Mouse (Mus musculus) cerebellum, adult 2 months (tissue): ENCODE results near the gene Pard6b. TPM values are rescaled to one million over a fixed set of nuclear protein-coding genes. Genes with fewer than 3 reads are reported as not detected.

Experiments used
- DNase-seq, 2 experiments: peaks; one replicate each; pipeline ENCODE4 v3.0.0; 2021
- H3K27ac ChIP-seq: fragments of 200-500 bp; 2 replicates; pipeline ENCODE4 v1.5.1; 2012; ENCODE audit warnings: low read length, control low read depth, inconsistent platforms; ENCODE audit not compliant: insufficient read depth
- H3K27me3 ChIP-seq: fragments of 200-500 bp; 2 replicates; pipeline ENCODE4 v1.6.1; 2012; ENCODE audit warnings: inconsistent platforms, mild to moderate bottlenecking, low read length, moderate library complexity; ENCODE audit not compliant: control insufficient read depth, insufficient read depth
- H3K4me1 ChIP-seq: fragments of 200-500 bp; 2 replicates; pipeline ENCODE4 v1.6.1; 2011; ENCODE audit warnings: low read length; ENCODE audit not compliant: control insufficient read depth, insufficient read depth
- H3K4me3 ChIP-seq: fragments of 200-500 bp; replicated peaks from 2 replicates; pipeline ENCODE3; 2011; ENCODE audit warnings: mild to moderate bottlenecking, low read depth, low read length, control low read depth; ENCODE audit not compliant: insufficient read depth
- CTCF ChIP-seq: fragments of 200-500 bp; IDR thresholded peaks from 2 replicates; pipeline ENCODE4 v1.5.1; 2011; ENCODE audit warnings: low read depth, mild to moderate bottlenecking, control low read depth, low read length, moderate library complexity, borderline replicate concordance; ENCODE audit not compliant: insufficient read depth
- POLR2A ChIP-seq: fragments of 200-500 bp; IDR thresholded peaks from 2 replicates; pipeline ENCODE4 v1.6.1; 2011; ENCODE audit warnings: low read length, control low read depth, borderline replicate concordance; ENCODE audit not compliant: insufficient read depth
- WGBS: fragments of 180-500 bp; shearing (Covaris S2); methylation state at CpG from one replicate; pipeline ENCODE4 v1.1.7; 2018; 5-methylcytosine and 5-hydroxymethylcytosine counted together
- polyA plus RNA-seq: library from polyadenylated mRNA; depleted of rRNA; stranded (reverse); fragments of >200 nt; gene quantifications from 2 replicates; pipeline ENCODE4 v1.2.3, GENCODE M21; 2012

Gene Pard6b
- polyA plus RNA-seq, 1 experiment, result 5.3 TPM

DNA sequence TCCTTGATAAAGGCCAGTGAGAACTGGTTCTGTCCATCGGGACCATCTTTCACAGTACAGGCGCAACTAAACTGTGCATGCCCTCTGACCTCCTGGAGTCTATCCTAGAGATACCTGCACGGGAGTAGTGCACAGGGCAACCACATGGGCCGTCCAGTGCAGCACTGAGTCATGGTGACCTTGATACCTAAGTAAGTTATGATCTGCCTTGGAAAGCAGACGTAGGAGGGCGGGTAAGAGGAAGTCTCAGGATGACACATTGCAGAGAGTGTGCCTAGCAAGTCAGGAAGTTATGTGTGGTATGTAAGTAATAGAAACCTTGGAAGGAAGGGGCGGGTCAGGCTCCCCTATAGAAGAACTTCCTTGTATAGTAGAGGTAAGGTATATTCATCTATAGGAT, 15.3 kb upstream of the Pard6b start:
- Histone ChIP-seq H3K27ac (no peak overlapping the region), H3K4me1 (no peaks in the 10 kb centered on the region), H3K27me3 (no peaks in the 10 kb centered on the region; the same call in 1 of the 2 replicates), H3K4me3 (no peak overlapping the region)
- 88% methylated on average over 7 of the region's 7 CpGs for WGBS
- DNase-seq, result no peak
- TF ChIP-seq CTCF (no peak), POLR2A (no peak)

DNA sequence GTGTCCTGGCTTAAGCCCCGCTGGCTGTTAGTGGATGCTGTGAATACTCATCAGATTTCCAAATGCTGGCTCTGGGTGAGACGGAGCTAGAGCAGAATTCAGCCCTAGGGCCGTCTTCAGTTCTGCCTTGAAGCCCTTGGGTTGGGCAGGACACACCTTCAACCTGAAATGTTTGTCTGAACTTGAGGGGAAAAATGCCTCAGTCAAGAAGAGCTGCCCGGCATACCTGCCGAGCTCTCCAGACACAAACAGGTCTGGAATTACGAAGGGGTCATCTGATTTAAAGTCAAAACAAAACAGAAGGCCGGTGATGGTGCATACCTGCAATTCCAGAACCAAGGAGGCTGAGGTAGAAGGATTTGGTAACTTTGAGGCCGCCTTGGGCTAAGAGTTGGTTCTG, 14.0 kb upstream of the Pard6b start:
- TF ChIP-seq POLR2A, result no peak
- TF ChIP-seq CTCF, result no peak
- 73% methylated on average over 8 of the region's 8 CpGs for WGBS

DNA sequence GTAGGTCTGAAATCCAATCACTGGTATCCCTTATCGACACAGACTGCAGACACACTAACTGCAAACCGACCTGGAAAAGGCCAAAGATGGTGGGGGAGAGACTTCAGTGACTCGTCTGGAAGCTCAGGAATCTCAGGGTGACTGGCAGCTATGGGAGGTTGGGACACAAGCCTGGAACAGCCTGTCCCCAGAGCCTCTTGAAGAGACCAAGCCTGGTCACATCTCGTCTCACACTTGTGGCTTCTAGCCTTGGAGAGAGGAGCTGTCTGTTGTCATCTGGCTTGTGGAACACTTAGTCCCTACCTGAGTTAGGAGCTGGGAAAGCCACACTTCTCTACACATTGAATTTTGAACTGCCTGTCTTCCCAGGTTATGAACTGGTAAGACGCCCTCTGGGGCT, 10.4 kb upstream of the Pard6b start:
- peaks cover 4% of the 10 kb centered on the region; the same call in 1 of the 2 replicates for H3K4me1 ChIP-seq
- 73% methylated on average over 5 of the region's 5 CpGs for WGBS
- TF ChIP-seq CTCF (no peak), POLR2A (no peak)
- H3K27me3 ChIP-seq, result no peaks in the 10 kb centered on the region; the same call in 1 of the 2 replicates
- DNase-seq, result no peak
- no peak overlapping the region for H3K4me3 ChIP-seq
- no peak overlapping the region for H3K27ac ChIP-seq

More for the DNA sequence above, 14.0 kb upstream of the Pard6b start:
- Histone ChIP-seq H3K27ac (no peak overlapping the region), H3K4me1 (no peaks in the 10 kb centered on the region), H3K4me3 (no peak overlapping the region), H3K27me3 (no peaks in the 10 kb centered on the region; the same call in 1 of the 2 replicates)
- DNase-seq, result no peak

DNA sequence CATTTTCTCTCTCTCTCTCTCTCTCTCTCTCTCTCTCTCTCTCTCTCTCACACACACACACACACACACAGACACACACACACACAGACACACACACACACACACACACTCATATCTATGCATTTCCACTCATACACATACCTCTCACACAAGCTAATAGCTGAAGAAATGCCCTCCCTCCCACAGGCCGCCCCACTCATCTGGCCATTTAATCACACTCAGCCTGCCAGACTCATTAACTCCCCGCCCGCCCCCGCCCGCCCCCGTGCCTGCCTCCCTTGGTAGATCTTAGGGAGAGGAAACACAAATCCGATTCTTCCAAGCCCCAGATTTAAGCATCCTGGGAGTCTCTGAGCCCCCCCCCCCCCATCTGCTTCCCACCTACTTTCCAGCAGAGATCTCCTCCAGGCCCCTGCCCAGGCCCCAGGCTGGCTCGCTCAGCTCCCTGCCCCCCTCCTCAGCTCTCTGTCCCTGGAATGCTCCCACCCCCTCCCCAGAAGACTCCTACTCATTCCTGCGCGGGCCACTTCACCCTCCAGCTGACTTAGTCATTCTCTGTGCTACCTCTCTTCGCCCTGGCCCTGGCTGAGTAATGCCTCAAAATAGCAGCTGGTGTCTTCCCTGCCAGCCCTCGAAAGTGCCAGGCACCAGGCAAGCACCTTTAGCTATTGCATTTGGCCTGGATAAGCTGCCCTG, 8.2 kb upstream of the Pard6b start:
- Histone ChIP-seq H3K4me1 (peaks cover 4% of the 10 kb centered on the region; the same call in 1 of the 2 replicates), H3K27me3 (no peaks in the 10 kb centered on the region; the same call in 1 of the 2 replicates), H3K4me3 (no peak overlapping the region), H3K27ac (no peak overlapping the region)
- WGBS, result 6% methylated on average over 9 of the region's 12 CpGs
- TF ChIP-seq CTCF (no peak), POLR2A (no peak)
- DNase-seq, result peak in 1 of 2 experiments; percentile 32

DNA sequence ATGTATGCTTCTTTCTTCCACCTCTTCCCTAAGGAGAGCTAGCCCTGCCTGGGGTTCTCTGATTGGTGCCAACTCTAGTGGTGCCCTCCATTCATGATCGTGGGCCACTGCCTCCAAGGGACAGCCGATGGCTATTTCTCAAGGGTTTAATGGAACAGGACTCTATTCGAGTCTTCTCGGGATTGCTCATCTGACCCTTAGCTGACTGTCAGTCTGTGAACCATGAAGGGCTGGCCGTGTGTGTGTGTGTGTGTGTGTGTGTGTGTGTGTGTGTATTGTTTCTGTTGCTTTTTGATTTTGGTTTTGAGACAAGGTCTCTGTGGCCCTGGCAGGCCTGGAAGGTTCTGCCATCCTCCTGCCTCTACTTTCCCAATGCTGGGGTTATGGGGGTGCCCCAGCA, 7.1 kb upstream of the Pard6b start:
- TF ChIP-seq CTCF, result no peak
- Histone ChIP-seq H3K27ac (no peak overlapping the region), H3K4me3 (no peak overlapping the region), H3K4me1 (peaks cover 4% of the 10 kb centered on the region; the same call in 1 of the 2 replicates), H3K27me3 (no peaks in the 10 kb centered on the region; the same call in 1 of the 2 replicates)
- no peak for DNase-seq
- 65% methylated on average over 5 of the region's 5 CpGs for WGBS

DNA sequence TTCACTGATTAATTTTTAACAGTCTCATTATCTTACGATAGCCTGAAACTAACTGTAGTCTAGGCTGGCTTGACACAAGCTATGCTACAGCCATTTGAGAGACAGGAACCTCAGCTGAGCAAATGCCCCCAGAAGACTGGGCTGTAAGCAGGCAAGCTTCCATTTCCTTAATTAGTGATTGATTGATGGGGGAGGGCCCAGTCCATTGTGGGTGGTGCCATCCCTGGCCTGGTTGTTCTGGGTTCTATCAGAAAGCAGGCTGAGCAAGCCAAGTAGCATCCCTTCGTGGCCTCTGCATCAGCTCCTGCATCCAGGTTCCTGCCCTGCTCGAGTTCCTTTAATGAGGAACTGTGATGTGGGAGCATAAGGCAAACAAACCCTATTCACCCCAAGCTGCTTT, 6.3 kb upstream of the Pard6b start:
- Histone ChIP-seq H3K4me3 (no peak overlapping the region), H3K4me1 (peaks cover 4% of the 10 kb centered on the region; the same call in 1 of the 2 replicates), H3K27me3 (no peaks in the 10 kb centered on the region; the same call in 1 of the 2 replicates), H3K27ac (no peak overlapping the region)
- 72% methylated on average over 3 of the region's 3 CpGs for WGBS
- DNase-seq, result no peak
- no peak for TF ChIP-seq CTCF
- TF ChIP-seq POLR2A, result no peak

DNA sequence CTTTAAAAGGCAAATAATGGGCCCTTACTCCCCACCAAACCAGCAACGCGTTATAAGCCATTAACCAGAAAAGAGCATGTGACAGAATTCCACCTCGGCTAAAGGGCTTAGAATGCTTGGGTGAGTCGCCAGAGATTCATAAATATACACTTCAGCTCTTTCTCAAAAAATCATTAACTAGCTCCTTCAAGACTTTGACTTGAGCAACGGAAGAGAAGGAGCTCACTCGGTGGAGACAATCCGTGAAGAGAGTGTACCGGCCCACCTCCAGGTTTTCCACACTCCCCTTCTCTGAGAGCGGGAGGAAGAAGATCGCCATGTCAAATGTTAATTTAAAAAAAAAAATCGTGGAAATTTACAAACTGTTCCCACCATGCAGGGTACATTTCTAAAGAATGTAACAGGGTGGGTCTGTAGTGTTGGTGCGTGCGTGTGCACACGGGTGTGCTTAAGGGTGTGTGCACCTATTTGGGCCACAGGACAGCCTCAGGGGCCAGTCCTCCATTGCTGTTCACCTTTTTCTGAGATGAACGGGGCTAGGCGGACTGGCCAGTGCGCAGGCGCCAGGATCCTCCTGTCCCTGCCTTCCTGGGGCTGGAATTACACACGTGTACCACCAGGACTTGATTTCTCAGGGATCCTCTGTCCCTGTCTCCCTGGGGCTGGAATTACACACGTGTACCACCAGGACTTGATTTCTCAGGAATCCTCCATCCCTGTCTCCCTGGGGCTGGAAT, 3.8 kb upstream of the Pard6b start:
- Histone ChIP-seq H3K4me3 (no peak overlapping the region), H3K27ac (no peak overlapping the region), H3K4me1 (peaks cover 7% of the 10 kb centered on the region), H3K27me3 (no peaks in the 10 kb centered on the region)
- TF ChIP-seq POLR2A (no peak), CTCF (no peak)
- DNase-seq, result no peak
- WGBS, result 75% methylated on average over 20 of the region's 20 CpGs

DNA sequence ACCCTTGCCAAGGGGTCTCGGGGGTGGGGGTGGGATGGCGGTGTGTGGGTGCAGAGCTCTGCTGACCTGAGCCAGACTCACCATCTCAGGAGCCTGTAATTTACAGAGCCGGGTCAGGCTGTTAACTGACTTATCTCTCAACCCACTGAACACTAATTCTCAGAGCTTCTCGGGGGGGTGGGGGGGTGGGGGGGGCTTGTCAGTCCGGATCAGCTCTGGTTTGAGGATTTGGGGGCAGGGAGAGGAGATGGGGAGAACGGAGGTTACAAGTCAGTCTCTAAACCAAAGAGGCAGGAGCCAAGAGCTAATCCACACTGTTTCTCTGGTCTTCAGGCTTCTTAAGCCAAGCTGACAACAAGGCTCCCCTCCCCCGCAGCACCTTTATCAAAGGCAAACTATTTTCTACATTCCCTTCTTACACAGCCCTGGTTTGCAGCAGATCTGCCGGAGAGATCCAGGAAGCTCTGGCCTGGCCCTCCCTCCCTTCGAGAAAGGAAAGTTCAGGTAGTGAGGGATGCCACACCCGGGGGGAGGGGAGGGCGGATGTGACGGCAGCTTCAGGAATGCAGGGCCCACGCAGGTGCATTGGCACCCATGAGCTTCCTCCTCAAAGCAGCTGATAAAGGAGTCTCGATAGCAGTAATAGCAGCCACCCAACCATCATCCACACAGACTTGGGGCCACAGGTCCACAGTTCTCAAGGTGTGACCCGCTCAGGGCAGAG, 2.5 kb upstream of the Pard6b start:
- H3K27ac ChIP-seq, result no peak overlapping the region
- TF ChIP-seq CTCF (no peak), POLR2A (no peak)
- H3K4me1 ChIP-seq, result peaks cover 3% of the 10 kb centered on the region; the same call in 1 of the 2 replicates
- no peaks in the 10 kb centered on the region for H3K27me3 ChIP-seq
- DNase-seq, result no peak
- 58% methylated on average over 15 of the region's 15 CpGs for WGBS
- H3K4me3 ChIP-seq, result no peak overlapping the region
